Mouse (Mus musculus): Measurements from ENCODE around the gene Hes6.

Gene Hes6

DNA sequence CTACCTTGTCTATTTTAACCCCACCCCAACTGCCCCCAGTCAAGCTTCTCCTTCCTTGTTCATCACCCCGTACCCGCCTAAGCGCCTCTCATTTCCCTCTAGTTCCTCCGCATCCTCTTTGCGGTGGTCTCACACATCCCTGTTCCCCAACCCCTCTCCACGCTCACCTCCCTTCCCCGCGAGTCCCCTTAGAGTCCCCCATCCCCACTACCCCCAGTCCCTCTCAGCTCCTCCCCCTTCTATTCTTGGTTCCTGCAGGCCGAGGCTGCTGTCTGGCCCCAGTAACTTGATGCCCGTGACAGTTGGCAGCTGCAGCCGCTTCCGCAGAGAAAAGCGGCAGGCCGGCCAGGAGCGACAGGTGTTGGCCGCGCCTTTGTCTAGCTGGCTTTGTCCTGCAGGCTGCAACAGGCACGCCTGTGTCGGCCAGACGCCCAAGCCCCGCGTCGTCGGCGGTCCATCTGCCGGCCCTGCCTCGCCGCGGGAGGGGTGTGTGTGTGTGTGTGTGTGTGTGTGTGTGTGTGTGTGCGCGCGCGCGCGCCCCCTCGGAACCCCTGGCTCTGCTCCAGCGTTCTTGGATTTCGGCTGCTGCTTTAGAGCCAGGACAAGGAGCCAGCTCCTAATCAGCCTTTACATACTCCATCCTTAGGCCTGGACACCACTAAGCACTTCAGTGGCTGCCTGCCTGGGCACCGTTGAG, at the start of gene Hes6:
Gene Hes6 (minus strand): TSS at position 141 of the 697 bp plus-strand sequence.
- peak; percentile 91 for DNase-seq (ENCODE audit: low read depth)

DNA sequence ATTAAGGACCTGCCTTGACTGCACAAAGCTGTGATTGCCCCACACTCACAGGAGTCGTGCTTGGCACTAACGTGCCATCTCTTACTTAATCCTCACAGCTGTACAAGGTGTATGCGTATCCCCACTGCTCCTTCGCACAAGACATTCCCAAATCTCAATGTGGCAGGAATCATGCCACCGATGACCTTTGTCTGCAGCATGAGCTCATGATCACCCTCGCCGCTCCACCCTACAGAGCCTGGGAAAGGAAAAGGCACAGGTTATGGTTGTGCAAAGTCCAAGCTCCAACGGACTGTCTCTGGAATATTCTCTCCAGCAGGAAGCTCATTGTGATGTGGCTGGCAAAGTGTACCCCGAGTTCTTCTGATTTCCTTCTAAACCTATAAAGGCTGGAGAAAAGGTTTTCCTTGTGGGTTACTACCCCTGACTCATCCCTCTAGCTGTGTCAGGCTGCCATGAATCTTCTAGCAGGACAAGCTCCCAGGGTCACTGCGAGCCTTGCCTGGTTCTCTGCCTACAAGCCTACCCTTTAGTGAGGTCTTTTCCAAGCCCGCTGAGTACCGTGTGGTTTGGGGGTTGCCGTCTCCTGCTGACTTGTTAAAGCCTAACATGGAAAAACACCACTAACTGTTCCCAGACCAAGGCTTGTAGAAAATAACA, 49.6 kb upstream of the Hes6 start:
- DNase-seq (ENCODE audit: low read depth) = no peak

DNA sequence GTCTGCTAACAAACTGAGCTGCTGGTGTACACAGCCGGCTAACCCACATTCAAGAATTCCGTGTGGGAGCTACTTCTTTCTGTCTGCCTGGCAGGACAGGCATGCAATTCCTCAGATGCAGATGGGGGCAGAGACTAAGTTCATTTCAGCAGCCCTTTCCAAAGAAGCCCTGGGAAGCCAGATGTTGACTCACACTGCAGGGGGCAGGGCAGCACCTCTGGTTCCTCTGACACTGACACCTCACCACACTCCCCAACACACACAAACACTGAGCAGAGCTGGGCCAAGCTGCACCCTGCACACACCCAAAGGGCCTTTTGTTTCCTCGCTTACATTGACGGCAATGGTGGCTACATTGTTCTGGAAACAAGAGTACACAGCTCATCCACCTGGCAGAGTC, 46.7 kb upstream of the Hes6 start:
- DNase-seq (ENCODE audit: low read depth) = peak; percentile 36

DNA sequence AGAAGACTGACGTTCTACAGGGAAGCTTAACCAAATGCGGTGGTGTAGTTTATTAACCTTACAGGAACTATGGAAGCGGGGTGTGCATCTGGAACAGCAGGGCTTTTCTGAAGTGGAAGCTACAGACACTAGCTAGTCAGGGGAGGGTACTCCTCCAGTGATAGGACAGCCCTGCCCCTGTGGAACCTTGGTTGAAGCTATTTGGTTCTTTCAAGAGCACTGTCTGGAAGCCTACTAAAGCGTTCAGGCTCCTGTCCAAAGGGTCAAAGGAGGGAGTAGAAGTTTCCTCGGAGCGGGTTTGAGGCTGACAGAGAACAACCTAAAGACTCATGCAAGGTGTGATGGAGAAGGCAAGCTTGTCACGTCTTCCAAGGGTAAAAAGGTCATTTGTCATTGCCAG, 46.2 kb upstream of the Hes6 start:
- DNase-seq (ENCODE audit: low read depth) = no peak

DNA sequence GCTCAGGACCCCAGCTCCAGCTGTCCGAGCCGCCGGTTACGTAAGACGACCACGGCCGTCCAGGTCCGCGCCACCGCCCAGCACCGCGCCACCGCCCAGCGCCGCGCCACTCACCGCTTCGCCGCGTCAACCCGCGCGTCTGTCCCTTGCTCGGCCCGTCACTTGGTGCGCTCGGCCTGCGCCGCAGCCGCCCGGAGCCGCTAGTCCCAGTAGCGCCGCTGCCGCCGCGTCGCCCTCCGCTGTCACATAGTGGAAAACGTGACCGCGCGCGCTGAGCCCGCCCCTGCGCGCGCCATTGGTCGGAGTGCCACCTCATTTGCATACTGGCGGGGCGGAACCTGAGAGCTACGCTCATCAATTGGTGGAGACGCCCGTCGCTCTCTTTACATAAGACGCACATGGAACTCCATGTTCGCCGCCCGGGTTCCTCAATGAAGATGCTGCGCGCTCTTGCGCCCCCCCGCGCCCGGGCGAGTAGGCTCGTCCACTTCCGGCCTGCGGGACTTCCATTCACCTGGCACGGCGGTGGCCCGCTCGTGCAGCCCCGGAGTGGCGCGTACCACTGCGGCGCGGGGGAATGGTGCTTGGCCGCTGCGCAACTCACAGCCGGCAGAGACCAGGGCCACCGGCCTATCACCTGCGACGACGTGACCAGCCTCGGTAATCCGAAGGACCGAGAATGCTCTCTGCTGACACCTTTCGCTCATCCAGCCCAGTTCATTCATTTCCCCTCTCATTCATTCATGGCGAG, 45.4 kb upstream of the Hes6 start, which contains the start of gene Per2:
Gene Per2 (minus strand): TSS at position 266 of the 751 bp plus-strand sequence.
- peak; percentile 100 for DNase-seq (ENCODE audit: low read depth)

DNA sequence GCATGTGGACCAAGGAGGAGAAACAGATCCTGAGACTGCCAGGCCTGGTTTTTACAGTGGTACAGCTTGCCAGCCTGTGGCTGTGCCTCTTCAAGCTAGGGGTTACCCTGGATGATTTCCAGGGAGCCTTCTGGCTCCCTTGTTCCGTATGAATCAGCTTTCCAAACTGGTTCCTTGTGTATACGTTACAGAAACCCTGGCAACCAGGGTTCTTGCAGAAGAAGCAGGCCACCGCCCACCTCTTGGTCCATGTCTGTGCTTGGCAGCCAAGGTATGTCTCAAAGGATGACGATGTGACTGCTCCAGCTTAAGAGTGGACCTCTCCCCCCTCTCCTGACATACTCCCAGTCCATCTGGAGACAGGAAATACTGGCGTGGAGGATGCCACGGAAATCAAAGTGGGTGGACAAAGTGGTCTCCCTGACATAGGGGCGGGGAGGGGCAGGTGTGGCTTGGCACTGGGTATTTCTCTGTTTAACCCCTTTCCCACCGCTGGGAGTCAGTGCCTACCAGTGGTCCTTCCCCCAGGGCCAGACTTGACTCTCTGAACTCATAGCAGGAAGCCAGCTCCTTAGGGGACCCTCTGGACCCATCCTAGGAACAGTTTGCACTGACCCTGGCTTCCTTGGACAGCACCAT, 44.5 kb upstream of the Hes6 start:
- peak; percentile 59 for DNase-seq (ENCODE audit: low read depth)

DNA sequence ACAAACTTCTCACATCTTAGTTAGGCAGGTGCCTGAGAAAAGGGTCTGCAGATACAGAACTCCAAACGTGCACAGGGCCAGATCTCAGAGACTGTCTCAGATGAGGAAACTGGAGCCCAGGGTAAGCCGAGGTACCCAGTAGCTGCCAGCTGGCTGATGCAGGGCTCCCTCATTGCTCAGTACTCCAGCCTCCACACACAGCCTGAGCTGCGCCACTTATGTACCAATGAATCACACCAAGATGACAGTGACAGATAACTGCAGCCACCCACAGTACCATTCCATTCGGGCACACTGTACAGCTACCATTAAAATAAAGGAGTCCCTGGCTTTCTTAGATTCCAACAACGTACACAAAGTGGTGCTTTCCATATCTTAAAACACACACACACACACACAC, 43.9 kb upstream of the Hes6 start:
- DNase-seq (ENCODE audit: low read depth) = peak; percentile 65

DNA sequence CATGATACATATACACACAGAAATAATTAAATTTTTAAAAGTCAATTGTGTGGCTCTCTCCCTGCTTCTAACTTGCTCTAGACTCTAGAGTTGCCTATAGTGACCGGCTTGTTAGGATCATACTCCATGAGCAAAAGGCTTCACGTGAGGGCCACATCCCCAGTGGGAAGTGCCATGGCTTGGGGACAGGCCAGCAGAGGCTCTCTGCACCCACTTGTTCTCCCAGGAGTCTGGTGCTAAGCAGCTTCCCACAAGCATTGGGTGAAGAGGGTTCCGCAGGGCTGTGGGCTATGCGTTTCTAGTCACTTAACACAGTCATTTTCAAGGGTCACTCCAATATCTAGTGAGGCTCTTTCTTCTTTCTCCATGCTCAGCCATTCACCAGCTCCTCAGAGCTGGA, 43.3 kb upstream of the Hes6 start:
- no peak for DNase-seq (ENCODE audit: low read depth)

DNA sequence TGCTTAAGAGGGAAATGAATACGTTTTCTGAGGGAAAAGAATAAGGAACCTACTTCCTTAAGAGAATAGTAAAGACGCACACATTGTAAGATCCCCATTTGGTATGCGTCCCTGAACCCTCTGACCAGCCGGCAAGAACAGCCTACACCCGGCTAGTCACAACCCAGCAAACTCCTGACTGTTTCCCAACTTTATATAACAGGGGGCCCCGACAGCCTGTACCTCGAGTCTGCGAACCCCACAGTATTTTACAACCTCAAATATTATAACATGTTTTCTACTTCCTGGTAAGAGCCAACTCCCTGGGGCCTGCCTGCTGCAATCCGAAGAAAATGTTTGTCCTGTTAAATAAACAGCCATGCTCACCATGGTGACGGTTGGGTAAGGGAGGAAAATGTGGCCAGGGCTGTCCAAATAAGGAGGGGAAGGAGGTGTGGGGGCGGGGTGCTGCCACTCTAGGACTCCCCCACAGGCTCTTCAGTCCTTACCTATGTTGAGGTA, 42.5 kb upstream of the Hes6 start:
- peak; percentile 86 for DNase-seq (ENCODE audit: low read depth)

DNA sequence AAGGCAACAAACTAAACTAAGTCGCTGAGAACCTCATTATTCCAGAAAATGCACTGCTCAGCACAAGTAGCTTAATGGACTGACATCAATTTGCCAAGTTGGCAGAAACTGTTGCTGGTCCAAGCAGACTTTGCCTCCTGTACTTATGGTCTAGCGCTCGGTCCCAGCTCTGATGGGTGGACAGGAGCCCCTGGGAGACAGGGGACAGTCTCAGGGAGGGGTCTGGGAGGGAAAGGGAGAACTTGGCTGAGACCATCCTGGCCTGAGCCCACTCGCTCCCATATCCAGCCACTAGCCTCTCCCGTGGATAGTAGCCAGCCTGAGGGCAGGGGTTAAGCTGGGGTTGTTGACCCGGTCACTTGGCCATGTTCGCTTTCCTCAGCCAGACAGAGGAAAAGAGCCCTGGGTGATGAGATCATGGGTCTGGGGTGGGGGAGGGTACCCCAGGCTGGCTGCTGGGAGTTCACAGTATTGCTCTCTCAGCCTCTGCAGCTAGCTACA, 41.9 kb upstream of the Hes6 start:
- no peak for DNase-seq (ENCODE audit: low read depth)

DNA sequence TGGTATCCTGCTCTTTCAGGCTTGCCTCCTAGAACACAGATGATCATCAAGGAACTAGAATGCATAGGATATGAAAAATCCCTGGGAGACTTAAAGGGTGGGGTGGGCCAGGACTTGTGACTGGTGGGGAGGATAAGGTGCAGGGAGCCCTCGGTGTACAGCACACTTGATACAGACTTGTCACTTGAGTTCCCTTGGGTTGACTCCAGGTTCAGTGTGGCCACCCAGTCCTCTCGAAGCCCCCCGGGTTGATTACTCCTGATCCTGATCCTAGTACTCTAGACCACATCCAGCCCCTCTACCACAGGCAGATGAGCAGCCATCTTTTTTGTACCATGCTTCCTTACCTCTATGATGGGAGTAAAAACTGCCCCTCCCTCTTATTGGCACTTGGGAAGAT, 41.1 kb upstream of the Hes6 start:
- DNase-seq (ENCODE audit: low read depth) = no peak

DNA sequence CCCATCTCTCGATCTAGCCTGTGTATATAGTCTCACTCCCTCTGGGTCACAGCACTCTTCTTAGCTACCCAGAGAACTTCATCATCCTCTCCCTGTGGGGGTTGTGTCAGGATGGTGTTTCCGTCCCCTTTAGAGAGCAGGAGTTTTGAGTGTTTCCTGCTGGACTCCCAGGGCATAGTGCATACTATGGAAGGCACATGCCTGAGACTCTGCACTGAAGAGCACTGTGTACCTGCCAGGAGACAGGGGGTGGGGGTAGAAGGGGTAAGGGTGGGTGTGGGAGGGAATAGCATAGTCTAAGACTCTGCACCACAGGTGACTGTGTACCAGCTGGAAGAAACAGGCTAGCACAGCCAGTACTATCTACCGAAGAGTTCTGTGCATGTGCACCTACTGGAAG, 40.5 kb upstream of the Hes6 start:
- DNase-seq (ENCODE audit: low read depth) = no peak

DNA sequence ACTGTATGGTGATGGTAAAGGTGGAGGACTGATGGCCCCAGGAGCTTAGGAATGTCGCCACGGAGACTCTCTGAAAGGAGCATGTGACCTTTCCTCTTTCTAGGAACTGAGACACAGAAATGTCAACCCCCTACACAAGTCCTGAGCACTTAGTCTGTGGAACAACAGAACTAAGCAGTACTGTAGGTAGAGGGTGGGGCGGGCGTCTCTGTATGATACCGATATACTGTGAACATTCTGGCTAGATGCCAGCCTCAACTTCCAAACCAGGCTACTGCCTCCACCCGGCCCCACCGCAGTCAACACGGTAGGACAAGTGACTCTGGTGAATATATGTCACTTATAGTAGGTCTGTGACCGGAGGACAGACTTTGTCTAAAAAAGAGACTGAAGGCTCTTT, 40.1 kb upstream of the Hes6 start:
- no peak for DNase-seq (ENCODE audit: low read depth)

DNA sequence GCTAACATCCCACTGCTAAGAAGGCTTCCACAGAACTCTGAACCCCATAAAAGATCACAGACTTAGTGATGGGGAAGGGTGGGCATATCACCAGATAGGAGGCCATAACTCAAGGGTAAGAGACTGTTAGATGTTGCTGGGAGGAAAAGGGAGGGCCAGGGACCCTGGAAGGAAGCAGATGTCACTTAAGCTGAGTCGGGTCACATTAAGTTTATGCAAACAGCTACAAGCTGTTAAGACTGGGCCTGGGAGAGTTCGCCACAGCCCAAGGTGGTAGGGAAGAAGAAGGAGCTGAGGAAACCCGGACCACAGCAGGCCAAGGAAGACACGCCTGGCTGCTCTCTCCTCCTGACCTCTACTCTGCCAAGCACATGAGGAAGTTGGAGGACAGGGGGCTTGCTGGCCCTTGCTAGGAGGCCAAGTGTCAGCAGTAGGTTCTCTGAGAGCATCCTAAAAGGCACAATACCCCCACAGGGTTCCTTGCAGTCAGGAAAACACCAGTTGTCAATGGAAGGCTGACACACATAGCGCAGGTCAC, 37.8 kb upstream of the Hes6 start:
- peak; percentile 15 for DNase-seq (ENCODE audit: low read depth)

DNA sequence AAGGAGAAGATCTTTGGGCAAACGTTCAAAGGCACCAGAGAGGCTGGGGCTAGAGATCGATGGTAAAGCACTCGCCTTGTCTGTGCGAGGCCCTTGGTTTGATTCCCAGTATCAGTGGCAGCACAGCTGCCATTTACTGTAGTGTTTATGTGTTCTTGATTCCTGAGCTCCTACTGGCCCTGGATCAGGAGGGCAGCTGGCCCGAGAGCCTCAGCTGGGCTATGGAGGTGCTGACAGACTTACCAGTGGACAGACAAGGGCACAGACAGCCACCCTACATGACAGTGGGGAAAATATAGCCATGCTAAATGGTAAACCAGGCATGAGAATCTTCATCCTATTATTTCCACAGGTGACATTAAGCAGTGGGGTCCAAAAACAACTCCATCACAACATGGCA, 37.0 kb upstream of the Hes6 start:
- no peak for DNase-seq (ENCODE audit: low read depth)

DNA sequence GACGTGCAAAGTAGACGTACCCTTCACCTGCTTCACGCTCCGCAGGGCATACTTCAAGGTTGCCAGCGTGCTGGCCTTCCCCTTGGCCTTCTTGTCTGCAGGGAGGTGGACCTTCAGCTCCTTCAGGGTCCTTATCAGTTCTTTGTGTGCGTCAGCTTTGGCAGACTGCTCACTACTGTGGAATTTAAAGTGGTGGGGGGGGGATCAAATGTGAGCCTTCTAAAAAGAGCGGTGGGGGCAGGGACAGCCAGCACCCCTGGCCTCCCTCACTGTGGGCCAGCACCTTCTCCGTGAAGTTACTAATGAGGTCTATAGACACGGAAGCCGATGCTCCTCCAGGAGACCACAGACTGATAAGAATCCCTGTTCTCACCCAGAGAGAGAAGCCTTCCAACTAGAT, 34.9 kb upstream of the Hes6 start:
- no peak for DNase-seq (ENCODE audit: low read depth)

DNA sequence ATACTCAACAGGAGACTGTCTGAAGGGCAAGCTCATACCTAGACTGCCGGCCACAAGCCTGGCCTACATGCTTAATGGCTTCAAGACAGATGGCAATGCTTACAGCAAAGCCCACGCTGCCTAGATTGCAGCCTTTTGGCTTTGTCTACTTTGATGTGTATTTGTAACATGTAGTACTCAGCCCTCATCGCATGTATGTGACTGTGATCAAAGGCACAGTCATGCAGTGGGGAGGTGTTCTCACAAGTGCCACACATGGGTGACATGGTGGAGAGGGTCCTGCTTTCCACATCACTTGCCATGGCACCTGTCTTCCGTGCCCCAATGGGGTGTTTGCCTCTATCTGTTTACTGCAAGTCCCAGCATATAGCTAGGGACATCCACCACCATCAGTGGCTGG, 32.7 kb upstream of the Hes6 start:
- no peak for DNase-seq (ENCODE audit: low read depth)

DNA sequence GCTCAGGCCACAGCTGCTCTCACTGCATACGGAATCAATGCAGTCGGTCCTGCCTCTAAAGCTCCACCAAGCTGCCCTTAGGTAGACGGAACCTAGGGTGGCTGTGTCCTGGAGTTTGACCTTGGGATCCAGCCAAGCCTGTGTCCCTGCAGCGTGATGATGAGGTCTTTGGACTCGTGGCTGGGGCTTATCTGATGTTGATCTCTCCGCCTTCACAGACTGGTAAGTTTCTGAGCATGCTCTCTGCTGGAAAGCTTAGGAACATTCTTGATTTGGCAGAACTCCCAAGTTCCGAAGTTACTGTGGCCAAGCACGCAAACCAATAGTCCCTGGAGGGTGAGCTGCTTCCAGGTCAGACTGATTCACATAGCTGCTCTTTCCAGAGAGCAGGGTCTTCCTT, 32.2 kb upstream of the Hes6 start:
- no peak for DNase-seq (ENCODE audit: low read depth)

DNA sequence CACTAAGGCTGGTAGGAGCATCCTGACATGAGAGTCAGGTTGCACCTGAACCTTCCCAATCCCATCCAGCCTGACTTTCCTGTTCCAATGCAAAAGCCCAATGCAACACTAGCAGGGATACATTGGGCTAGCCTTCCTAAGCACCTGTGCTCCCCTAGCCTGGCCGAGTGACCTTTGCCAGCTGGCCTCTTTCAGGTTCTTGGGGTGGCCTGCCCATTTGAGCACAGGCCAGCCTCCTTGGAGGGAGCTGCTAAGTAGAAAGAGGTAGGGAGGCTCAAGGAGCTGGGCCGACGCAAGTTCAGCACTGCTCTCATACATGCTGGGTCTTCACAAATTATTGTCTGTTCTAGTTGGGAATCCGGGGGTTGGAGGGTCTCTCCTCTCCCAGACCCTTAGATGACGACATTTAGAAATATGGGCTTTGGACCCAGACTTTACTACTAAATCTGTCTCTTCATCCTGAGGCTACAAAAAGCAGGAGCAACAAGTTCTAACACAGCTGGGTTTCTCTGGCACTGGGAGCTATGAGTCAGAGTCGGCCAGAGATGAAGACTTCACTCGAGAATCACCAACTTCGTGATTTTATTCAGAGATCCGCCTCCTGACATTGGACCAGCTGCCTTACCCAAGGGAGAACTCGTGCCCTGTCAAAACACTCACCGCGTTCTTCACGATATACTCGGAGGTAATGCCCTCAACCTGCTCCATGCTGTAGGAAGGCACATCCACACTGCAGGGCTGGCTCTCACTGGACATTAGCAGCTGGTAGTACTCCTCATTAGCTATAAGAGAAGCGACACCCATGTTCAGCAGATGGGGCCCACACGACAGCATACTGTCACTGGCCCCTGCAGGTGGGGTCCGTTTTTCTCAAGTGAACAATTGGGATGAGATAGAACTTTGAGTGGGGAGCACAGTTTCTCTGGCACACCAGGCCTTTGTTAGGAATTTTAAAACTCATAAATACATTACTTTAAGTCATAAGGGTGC, 31.3 kb upstream of the Hes6 start:
- DNase-seq (ENCODE audit: low read depth) = no peak

DNA sequence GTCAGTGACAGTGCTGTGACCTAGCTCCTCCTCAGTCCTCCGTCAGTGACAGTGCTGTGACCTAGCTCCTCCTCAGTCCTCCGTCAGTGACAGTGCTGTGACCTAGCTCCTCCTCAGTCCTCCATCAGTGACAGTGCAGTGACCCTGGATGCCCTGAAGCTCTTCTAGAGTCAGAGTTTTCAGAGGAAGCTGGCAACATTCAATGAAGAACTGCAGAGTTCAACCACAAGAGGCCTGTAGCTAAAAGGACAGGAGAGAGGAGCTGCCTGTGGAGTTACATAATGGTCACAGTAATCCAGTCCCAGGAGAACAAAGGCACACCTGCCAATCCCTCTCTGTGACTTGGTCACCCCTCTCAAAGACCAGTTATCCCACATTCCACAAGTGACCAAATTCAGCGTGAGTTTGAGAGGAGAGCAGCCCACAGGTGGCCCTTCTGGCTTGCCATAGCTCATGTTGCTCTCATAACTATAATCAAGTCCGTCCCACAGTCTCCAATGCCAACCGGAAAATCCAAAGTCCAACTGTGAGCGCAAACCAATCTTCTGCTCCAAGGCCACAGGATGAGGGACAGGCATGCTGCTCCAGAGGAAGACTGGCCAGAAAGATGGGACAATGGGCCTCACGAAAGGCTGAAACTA, 28.6 kb upstream of the Hes6 start:
- DNase-seq (ENCODE audit: low read depth) = no peak

All from 416B (cell line).